Mouse (Mus musculus) heart, postnatal 14 days (tissue): ENCODE measurements around the gene Ddx6. TPM values are rescaled to one million over a fixed set of nuclear protein-coding genes. Genes with fewer than 3 reads are reported as not detected.
A peak's percentile ranks its signal among the peaks of the same experiment; 100 is the strongest.
"Not testable (repeated sequence)": the region's sequence is repeated elsewhere in the genome, so short reads cannot be mapped to it uniquely, and the experiment has no call there.

Source experiments
- DNase-seq, 2 experiments: peaks; one replicate each; pipeline ENCODE4 v3.0.0; 2021 to 2022
- intact Hi-C: fragments of 180-260 bp; cut with DNase I; formaldehyde crosslinking; loops from one replicate; pipeline ENCODE4 v1.15.1; 2025
- total RNA-seq, 2 experiments: library from RNA; stranded (reverse); gene quantifications; 2 replicates each; pipeline ENCODE4 v1.2.3; 2021

Gene Ddx6
- total RNA-seq, 2 experiments from 2014 or later = 92.0 to 94.3 TPM

DNA sequence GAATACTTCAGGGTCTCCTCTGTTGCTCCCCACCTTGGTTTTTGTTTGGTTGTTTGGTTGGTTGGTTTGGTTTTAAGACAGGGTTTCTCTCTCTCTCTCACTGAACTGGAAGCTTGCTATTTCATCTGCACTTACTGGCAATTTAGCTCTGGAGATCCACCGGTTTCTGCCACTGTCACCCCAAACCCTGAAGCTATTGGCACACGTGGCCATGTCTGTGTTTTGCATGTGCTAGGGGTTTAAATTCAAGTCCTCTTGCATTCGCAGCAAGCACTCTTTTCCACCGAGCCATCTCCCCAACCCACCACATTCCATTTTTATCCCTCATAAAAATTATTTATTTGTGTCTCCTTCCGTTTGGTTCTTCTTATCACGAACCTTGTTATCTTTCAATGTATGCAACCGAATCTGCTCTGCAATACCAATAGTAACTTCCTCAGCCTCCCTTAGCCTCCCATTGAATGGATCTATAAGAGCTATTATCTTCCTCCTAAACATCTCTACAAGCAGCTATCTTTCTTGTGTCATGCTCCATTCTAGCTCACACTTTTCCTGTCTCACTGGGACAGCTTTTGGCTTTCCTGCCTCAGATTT, 13.0 kb upstream of the Ddx6 start:
- intact Hi-C loops = no loop called here
- no peak for DNase-seq

DNA sequence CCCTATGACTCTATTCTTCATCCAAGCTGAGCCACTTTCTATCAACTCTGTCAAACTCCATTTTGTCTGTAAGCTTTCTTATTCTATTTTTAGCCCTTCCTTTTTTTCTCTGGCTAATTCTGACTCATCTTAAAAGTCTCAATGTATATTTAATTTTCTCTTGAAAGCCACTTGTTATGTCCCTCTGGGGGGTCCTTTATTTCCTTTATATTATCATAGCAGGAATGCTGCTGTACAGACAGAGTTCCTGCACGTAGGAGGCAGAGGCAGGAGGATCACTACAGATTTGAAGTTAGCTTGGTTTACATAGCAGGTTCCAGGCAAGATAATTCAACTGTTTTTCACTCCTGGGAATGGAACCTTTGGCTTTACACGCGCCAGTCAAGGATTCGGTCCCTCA, 11.5 kb upstream of the Ddx6 start:
- no peak for DNase-seq
- intact Hi-C loops = no loop called here

DNA sequence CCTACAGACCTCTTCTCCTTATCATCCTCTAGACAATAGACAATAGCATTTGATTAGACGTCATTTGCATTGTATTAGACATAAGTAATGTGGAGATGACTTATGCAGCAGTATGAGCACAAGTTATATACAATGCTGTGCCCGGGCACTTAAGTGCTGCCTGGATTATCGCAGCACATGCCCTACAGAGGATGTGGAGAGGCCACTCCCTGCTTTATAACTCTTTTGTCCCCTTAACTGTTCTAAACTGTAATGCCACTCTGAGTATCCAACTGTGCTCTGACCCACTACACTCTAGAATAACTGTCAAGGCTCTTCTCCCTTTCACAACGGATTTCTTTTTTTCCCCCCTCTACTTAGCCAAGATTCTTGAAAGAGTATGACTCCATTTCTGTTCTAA, 10.8 kb upstream of the Ddx6 start:
- no peak for DNase-seq
- intact Hi-C loops = no loop called here

DNA sequence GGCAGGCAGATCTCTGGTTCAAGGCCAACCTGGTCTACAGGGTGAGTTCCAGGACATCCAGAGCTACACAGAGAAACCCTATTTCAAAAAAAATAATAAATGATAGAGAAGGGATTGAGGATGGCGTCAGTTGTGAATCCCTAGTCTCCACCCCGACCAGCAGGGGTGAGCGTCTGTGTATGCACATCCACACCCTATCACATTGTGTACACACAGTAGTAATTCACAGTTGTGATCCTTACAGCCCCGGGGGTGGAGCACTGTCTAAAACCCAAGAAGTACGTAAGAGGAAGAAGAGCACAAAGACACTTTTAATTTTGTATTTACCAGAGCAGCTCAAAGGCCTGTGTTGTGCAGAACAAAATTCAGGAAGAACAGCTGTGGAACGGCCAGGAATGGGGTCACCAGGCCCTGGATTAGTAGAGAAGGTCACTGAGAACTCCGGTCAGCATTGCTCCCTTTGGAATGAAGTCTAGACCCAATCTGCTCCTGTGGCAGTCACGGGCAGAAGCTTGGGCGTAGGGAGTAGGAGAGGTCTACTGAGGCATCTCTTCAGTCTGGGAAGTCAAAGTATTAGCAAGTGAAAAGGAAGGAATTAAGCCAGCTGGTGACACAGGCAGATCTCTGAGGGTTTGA, 9.7 kb upstream of the Ddx6 start:
- no peak for DNase-seq
- intact Hi-C loops = no loop called here

DNA sequence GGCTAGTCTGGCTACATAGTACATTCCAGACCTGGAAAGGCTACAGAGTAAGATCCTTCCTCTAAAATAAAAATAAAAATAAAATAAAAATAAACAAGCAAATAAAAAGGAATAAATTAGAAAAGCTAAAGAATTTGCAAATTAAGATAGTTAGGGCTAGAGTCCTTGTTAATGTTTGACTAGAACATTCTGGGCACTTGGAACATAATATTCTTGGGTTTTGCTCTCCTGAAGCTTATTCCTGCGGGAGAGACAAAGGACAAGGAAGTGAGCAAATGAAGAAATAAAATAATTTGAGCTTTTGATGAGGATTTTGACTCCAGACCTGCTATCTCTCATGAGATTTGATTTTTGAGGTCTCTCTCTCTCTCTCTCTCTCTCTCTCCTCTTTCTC, 9.2 kb upstream of the Ddx6 start:
- DNase-seq = no peak
- intact Hi-C loops = no loop called here

DNA sequence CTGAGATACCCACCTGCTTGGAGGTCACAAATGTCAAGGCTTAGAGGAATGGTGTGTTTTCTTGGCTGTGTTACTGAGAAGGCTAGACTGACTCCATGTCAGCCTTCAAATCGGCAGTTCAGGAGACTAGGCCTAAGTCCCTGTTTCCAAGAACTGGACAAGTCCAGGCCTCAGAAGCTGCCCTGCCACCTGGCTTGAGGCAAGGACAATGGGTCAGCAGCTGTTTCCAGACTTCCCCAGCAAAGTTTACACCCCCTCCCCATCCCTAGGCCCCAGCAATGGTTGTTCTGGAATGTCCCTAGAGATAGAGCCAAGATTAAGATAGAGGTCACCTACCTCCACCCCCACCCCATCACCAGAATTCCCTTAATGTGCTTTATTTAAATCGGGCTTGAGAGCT, 7.0 kb upstream of the Ddx6 start:
- no peak for DNase-seq
- intact Hi-C loops = no loop called here

DNA sequence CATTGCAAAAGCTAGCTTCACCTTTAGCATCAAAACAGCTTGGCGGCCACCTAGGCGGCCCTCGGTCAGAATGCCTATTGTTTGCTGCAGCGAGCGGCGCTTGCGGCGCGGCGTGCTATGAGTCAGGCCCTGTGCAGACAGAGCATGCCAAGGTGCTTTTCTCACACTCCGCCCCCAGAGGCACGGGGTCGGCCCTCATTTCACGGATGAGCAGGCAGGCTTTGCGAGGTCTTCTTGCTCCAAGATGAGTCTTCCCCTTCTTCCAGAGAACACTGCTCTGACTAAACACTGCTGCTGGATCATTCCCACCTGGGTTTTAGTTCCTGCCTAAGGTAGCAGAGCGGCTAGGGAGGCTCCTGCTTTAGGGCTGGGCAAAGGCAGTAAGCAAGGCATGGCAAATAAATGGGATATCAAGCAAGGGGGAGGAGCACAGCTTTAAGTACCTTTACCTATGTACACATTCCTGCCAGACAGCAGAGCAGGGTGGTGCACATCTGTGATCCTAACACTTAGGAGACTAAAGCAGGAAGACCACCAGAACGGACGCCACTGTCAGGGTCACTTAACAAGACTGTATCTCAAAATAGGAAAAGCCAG, 5.7 kb upstream of the Ddx6 start:
- peak in 1 of 2 experiments; percentile 34 for DNase-seq
- intact Hi-C loops = no loop called here

DNA sequence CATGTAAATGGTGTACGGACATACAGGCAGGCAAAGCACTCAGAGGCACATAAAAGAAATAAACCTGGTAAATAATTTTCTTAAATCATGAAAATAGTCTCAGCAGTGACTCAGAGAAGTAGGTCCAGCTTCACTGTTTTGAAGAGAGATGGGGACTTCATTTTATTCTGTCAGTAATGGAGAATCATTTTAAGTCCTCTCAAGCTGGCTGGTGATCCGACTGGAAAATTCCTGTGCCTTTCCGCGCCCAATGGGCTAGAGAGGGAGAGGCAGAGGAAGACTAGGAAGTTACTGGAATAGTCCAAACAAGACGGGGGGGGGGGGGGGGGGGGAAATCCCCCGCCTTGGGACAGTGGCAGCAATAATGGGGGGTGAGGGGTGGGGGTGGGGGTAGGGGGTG, 5.1 kb upstream of the Ddx6 start:
- intact Hi-C loops = no loop called here
- no peak for DNase-seq

DNA sequence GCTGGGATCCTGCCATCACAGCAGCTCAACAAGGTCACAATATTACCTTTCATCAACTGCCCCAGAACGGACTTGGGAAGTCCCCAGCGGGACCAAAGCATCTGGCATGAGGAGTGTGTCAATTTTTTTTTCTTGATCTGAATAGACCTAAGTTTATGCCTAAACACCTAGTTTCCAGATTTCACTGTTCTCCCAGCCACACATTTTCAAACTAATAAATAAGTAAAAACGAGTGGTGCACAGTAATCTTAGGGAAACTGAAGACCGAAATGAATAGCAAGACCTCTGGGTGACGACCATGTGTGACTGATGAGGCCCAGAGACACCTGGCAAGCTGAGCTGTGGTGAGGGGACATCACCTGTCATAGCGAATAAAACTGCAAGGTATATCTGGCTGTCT, 3.9 kb upstream of the Ddx6 start:
- intact Hi-C loops = no loop called here
- DNase-seq = no peak

DNA sequence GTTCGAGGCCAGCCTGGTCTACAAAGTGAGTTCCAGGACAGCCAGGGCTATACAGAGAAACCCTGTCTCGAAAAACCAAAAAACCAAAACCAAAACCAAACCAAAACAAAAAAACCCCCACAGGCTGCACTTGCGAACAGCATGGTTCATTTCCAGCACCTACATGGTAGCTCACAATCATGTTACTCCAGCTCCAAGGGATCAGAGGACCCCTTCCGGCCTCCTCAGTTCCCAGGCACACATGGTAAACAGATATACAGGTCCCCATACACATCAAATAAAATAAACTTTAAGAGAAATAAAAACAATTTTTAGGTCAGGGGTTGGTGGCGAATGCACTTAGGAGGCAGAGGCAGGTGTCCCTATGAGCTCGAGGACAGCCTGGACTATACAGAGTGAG, 1.9 kb upstream of the Ddx6 start:
- DNase-seq = no peak
- intact Hi-C loops = no loop called here

DNA sequence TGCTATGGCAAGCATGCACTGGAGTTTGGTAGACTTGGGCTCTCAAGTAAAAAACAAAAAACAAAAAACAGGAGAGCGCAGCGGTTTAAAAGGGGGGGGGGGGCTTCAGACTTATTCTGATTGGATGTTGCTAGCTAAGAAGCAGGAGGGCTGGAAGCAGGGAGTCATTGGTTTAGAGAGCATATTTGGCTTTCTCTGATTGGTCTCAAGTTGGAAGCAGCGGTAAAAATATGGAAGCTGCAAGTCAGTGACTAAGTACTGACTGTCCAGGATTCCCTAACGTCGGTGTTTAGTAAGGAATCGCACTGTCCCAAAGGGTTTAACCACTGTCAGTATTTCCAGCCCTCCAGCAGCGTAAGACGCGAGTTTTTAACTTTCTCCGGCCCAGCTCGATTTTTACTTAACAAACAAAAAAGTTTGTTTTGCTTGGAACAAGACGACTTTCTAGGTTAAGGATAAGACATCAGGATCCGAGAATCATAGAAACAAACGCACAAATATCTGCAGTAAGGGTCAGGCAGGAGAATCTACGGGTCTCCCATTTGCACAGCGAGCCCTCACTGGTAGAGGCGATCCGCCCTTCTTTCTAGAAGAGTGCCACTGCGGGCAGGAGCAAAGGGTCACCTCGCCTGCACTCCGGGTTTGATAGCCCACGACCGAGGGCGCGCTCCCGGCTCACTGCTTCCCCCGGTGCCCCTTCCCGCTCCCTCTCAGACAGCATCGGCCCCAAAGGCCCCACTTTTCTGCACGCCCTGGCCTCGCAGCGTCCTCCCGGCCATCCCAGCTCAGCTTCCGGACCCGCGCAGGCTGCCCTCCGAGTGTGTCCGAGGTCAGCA, 1.0 kb upstream of the Ddx6 start:
- DNase-seq = peak; percentile 31 to 53
- intact Hi-C loops = loop anchor here (2.0 kb wide), 1 partner anchor 93 kb away; no protein-coding TSS in a partner anchor

DNA sequence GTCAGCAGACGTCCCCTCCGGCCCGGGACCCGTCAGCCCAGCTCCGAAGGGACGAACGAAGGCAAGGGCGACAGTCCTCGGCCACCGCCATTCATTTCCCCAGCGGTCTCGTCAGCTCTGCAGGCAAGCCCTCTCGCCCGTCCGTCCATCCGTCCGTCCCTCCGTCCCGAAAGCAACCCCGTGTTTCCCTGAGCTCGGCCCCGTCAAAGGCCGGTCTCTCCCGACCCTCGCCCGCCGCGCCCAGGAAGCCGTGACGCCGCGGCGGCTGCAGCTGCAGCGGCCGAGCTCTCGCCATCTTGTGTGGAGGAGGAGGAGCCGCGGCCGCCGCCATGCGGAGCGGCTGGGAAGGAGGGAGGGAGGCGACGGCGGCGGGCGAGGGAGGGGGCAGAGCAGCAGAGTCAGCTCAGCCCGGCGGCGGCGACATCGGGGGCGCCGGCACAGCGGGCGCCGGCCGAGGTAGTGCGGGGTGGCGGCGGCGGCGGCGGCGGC, 358 bp upstream of the Ddx6 start:
- intact Hi-C loops = loop anchor here (2.0 kb wide), 1 partner anchor 94 kb away; no protein-coding TSS in a partner anchor
- peak; percentile 86 to 88 for DNase-seq

DNA sequence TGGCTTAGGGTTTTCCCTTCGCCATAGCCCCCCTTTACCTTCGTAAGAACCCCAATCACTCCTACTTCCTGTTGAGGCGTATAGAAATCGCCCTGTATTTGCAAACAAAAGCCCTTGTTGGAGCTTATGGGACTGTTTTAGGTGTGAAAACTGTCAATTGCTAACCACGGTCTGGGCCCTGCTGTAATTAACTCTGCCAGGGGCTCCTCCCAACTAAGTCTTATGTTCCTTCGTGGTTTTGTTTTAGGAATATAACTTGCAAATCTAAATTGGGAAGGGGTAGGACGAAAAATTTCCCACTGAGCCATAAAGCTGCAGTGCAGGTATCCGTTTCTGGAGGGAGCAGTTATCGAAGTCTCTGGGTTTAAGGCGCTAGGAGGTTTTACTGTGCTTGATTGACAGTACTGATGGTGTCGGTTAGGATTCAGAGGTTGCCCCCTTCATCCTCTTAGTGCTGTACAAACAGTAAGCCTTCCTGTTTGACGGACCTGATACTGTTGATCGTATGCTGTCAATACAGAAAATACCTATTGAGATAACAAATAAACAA, 999 bp downstream of the Ddx6 start:
- intact Hi-C loops = loop anchor here (2.0 to 5.0 kb wide), 2 partner anchors 37 to 95 kb away; no protein-coding TSS in a partner anchor
- no peak for DNase-seq

DNA sequence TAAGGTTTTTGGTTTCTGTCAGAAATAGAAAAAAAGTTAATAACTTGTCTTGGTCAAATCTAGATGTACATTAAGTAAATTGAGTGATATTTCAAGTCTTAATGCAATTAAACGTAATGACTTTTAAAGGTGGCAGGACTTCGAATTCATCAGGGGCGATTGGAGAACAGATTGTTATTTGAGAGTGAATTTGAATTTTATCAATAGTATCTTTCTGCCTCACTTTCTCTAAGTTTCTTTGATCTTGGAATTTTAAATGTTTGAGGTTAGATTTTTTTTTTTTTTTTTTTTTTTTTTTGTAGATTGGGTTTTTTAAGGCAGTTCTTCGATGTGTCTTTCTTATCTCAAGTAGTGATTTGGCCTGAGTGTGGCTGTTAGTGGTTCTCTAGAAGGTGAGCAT, 2.0 kb downstream of the Ddx6 start:
- no peak for DNase-seq
- intact Hi-C loops = loop anchor here (5.0 kb wide), 1 partner anchor 36 kb away; no protein-coding TSS in a partner anchor

DNA sequence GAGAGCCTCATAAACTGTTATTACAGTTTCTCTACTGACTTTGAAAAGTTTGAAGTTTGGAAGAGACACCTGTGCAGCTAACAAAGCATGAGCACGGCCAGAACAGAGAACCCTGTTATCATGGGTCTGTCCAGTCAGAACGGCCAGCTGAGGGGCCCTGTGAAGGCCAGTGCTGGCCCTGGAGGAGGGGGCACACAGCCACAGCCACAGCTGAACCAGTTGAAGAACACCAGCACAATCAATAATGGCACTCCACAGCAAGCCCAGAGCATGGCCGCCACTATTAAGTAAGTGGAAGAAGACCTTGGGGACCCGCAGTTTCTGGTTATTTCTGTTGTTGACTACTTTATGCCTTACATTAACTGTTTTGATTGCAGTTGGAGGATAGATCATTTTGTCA, 2.6 kb downstream of the Ddx6 start:
- intact Hi-C loops = loop anchor here (5.0 kb wide), 1 partner anchor 35 kb away; no protein-coding TSS in a partner anchor
- DNase-seq = no peak

DNA sequence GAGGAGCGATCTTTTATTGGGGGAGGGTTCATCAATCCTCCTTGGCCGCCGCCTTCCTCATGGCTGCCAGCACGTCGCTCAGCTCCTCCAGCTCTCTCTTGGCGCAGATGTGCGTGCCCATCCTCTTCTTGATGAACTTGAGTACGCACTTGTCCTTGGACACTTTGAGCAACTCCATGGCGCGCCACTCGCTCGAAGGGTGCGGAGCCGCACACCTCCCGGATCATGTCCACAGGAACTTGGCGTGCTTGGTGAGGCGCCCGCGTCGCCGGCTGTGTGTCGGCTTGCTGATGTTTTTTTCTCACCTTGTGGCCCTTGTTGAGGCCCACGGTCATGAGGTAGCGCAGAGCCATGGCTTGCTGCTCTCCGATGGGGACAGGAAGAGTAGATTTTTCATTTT, 5.7 kb downstream of the Ddx6 start:
- intact Hi-C loops = loop anchor here (2.0 kb wide), 1 partner anchor 14 kb away; no protein-coding TSS in a partner anchor
- DNase-seq = no peak

DNA sequence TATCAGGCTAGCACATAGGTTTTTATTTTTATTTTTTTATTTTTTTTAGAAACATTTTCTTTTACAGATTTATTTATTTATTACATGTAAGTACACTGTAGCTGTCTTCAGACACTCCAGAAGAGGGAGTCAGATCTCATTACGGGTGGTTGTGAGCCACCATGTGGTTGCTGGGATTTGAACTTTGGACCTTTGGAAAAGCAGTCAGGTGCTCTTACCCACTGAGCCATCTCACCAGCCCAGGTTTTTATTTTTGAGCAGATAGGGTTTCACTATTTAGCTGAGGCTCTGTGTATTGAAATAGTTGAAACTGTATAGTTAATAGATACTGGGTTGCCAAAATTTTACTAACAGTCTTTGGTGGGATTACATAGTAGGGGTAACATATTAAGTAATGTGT, 8.4 kb downstream of the Ddx6 start:
- DNase-seq, intact Hi-C loops: not testable (repeated sequence)

DNA sequence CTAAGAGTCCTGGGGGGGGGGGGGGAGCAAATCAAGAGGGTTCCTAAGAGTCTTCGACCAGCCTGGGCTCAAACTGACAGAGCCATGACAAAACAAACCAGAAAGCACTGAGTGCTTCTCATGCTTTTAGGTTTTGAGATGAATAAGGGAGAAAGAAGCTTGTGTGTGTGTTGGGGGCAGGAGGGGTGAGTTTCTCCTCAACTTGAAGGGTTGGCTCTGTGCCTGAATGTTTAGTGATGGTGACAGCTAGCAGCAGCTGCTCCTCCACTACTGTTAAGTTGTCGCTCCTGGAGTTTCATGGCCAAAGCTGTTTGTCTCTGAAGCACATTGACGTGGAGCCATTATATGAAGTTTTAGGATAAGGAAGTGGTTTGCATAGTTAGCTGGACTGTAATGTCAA, 16.4 kb downstream of the Ddx6 start:
- peak in 1 of 2 experiments; percentile 55 for DNase-seq
- intact Hi-C loops = no loop called here

DNA sequence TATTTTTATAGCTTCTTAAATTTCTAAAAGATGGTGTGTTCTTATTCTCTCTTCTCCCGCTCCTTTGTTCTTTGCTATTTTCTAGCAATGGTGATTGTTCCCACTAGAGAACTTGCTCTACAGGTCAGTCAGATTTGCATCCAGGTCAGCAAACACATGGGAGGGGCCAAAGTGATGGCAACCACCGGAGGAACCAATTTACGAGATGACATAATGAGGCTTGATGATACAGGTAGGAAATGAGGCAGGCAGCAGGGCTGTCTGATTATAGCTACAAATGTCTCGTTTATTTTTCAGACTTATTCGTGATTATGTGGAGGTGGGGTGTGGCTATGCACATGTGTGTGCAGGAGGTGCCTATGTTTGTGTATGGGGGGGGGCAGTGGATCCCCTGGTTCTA, 19.7 kb downstream of the Ddx6 start:
- intact Hi-C loops = loop anchor here (2.0 kb wide), 1 partner anchor 14 kb away; no protein-coding TSS in a partner anchor
- no peak for DNase-seq

DNA sequence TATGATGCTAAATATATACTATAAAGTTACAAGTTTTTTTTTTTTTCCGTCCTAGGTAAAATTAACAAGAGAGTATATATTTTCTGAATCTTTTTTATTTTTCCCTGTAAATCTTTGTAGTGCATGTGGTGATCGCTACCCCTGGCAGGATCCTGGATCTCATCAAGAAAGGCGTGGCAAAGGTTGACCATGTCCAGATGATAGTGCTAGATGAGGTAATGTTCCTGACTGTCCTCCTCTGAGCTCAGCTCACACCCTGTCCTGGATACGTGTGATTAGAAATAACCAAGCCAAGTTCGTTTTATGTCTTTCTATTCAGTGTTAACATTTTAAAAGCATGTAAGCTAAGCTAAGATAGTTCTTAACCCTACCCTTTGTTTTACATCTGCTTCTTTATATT, 21.6 kb downstream of the Ddx6 start:
- intact Hi-C loops = no loop called here
- no peak for DNase-seq
